Mouse (Mus musculus): ENCODE data around the gene Prps2. TPM values are rescaled to one million over a fixed set of nuclear protein-coding genes. Genes with fewer than 3 reads are reported as not detected.
"Not testable (repeated sequence)": the region's sequence is repeated elsewhere in the genome, so short reads cannot be mapped to it uniquely, and the experiment has no call there.

Prps2 gene
- polyA plus RNA-seq, 1 experiment: 17.5 TPM

DNA sequence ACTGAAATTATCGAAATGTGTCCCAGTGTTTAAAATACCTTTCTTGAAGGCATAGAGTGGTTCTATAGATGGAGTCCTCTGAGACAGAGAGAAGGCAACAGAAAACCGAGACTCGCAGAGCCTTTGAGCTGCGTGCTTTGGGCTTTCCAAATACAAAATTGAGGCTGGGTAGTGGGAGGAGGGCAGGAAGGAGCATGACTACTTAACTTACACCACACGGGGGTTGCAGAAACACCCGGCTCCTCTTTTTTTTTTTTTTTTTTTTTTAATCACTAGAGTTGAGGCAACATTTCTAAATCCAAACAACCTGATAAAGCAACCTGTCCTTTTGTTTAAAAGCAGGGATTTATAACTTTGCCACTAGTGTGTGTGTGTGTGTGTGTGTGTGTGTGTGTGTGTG is 52.1 kb downstream of the Prps2 start, which contains the start of gene Tlr7:
Tlr7 (minus strand) TSS at position 160 of the 400 bp plus-strand sequence.
- H3K4me1 ChIP-seq (ENCODE audit: control insufficient read depth, insufficient read depth, low read length): no peaks in the 10 kb centered on the region; the same call in 1 of the 2 replicates
- peak within 1 kb of the TSS; percentile 73 for H3K27ac ChIP-seq (ENCODE audit: insufficient read depth, low read length)
- no peak within 1 kb of the TSS for H3K4me3 ChIP-seq (ENCODE audit: insufficient read depth, low read length)
- no peak for TF ChIP-seq CTCF (IDR thresholded peaks at IDR 0.05; ENCODE audit: extremely low read depth, insufficient read depth, low read length)
- TF ChIP-seq POLR2A (IDR thresholded peaks at IDR 0.05; ENCODE audit: extremely low read depth, insufficient read depth, low read length): no peak

DNA sequence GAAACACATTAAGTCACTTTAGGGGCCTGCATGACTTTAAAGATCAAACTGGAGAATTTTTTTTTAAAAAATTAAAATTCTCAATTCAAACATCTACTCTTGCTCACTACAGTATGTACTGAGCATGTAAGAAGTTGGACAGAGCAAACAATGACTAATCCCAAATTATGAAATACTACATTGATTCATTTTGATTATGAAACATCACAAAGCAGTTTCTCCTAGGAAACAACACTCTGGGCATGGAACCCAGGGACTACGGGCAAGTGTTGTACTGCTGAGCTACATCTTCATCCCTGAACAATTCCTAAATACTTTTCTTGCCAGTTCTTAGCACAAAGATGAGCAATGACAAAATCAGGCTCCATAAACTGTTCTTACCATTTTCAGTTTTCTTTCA is 52.9 kb downstream of the Prps2 start:
- Histone ChIP-seq H3K4me1 (ENCODE audit: control insufficient read depth, insufficient read depth, low read length) (no peaks in the 10 kb centered on the region; the same call in 1 of the 2 replicates), H3K4me3 (ENCODE audit: insufficient read depth, low read length) (no peak overlapping the region), H3K27ac (ENCODE audit: insufficient read depth, low read length) (peak overlapping the region; percentile 73)
- TF ChIP-seq POLR2A (IDR thresholded peaks at IDR 0.05; ENCODE audit: extremely low read depth, insufficient read depth, low read length) (no peak), CTCF (IDR thresholded peaks at IDR 0.05; ENCODE audit: extremely low read depth, insufficient read depth, low read length) (no peak)

- H3K27ac ChIP-seq (ENCODE audit: insufficient read depth, low read length): peak overlapping the region; percentile 45; the same call in 1 of the 2 replicates
- no peak overlapping the region for H3K4me3 ChIP-seq (ENCODE audit: insufficient read depth, low read length)
- TF ChIP-seq CTCF (IDR thresholded peaks at IDR 0.05; ENCODE audit: extremely low read depth, insufficient read depth, low read length): no peak
- no peaks in the 10 kb centered on the region; the same call in 1 of the 2 replicates for H3K4me1 ChIP-seq (ENCODE audit: control insufficient read depth, insufficient read depth, low read length)
Measured at GRCm38 (mm10) chrX:167329098-167329497, 53.5 kb downstream of the Prps2 start.

DNA sequence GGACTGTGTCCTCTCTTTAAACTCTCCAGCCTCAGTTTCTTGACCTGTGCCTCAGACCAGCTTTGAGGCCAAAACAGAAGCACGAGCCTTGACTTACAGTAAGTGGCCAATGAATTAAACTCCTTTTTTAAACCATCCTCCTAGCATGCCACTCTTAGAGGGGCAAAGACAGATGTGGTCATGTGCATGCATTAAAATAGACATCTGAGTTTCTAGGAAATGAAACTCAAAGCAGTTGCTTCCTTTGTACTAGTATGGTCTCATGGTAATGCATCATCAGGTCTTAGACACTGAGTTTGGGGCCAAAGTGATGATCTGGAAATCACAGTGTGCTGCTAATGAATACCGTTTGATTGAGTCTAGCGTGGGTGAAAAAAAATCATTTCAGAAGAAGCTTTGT is 54.0 kb downstream of the Prps2 start:
- no peak overlapping the region for H3K4me3 ChIP-seq (ENCODE audit: insufficient read depth, low read length)
- no peak for TF ChIP-seq POLR2A (IDR thresholded peaks at IDR 0.05; ENCODE audit: extremely low read depth, insufficient read depth, low read length)
- no peak for TF ChIP-seq CTCF (IDR thresholded peaks at IDR 0.05; ENCODE audit: extremely low read depth, insufficient read depth, low read length)
- H3K27ac ChIP-seq (ENCODE audit: insufficient read depth, low read length): peak overlapping the region; percentile 45; the same call in 1 of the 2 replicates
- no peaks in the 10 kb centered on the region; the same call in 1 of the 2 replicates for H3K4me1 ChIP-seq (ENCODE audit: control insufficient read depth, insufficient read depth, low read length)

GRCm38 (mm10) chrX:167323742-167324141 is 58.8 kb downstream of the Prps2 start:
- TF ChIP-seq POLR2A (IDR thresholded peaks at IDR 0.05; ENCODE audit: extremely low read depth, insufficient read depth, low read length): no peak
- TF ChIP-seq CTCF (IDR thresholded peaks at IDR 0.05; ENCODE audit: extremely low read depth, insufficient read depth, low read length): no peak
- Histone ChIP-seq H3K4me1 (ENCODE audit: control insufficient read depth, insufficient read depth, low read length) (no peaks in the 10 kb centered on the region), H3K4me3 (ENCODE audit: insufficient read depth, low read length) (no peak overlapping the region), H3K27ac (ENCODE audit: insufficient read depth, low read length) (no peak overlapping the region)

DNA sequence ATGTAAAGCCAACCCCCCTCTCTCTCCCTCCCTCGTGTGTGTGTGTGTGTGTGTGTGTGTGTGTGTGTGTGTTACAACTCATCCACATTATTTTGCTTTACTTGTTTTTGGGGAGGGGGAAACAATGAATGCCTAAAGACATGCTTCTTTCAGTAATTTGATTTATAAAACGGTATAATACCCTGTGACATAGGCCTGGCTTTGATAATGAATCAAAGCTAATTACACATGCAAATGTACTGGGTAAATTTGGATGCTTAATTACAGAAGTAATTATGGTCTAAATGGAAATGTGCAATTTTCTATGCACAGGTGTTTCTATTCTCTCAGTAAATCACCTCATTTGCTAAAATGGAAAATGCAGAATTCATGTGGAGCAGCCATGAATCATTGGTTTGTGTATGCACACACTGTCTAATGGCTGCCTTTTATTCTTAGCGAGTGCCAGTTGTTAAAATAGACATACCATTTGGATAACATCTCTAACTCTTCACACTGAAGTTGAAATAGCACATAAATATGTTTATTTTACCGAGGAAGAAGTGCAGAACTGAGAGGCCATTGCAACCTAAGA is 61.2 kb downstream of the Prps2 start:
- no peaks in the 10 kb centered on the region for H3K4me1 ChIP-seq (ENCODE audit: control insufficient read depth, insufficient read depth, low read length)
- no peak for TF ChIP-seq POLR2A (IDR thresholded peaks at IDR 0.05; ENCODE audit: extremely low read depth, insufficient read depth, low read length)
- no peak for TF ChIP-seq CTCF (IDR thresholded peaks at IDR 0.05; ENCODE audit: extremely low read depth, insufficient read depth, low read length)
- H3K27ac ChIP-seq (ENCODE audit: insufficient read depth, low read length): no peak overlapping the region
- no peak overlapping the region for H3K4me3 ChIP-seq (ENCODE audit: insufficient read depth, low read length)

GRCm38 (mm10) chrX:167318819-167319396 is 63.6 kb downstream of the Prps2 start:
- Histone ChIP-seq H3K27ac (ENCODE audit: insufficient read depth, low read length) (no peak overlapping the region), H3K4me1 (ENCODE audit: control insufficient read depth, insufficient read depth, low read length) (no peaks in the 10 kb centered on the region), H3K4me3 (ENCODE audit: insufficient read depth, low read length) (no peak overlapping the region)
- TF ChIP-seq CTCF (IDR thresholded peaks at IDR 0.05; ENCODE audit: extremely low read depth, insufficient read depth, low read length) (no peak), POLR2A (IDR thresholded peaks at IDR 0.05; ENCODE audit: extremely low read depth, insufficient read depth, low read length) (no peak)

DNA sequence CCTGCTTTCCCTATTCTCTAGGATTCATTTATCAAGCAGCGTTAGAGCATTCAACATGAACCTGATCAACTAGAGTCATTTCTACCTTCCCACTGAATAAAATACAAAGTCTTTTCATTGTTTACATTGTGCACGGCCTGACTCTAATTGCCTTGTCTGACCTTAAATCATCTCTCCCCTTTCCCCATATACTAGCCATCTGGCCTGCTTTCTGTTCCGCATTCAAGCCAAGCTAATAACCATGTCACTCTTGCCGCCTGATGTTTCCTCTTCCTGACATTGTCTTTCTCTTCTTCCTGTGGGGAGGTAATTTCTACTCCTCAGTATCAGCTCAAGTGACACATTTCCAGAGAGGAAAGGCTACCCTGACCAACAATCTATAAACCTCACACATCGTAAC is 66.8 kb downstream of the Prps2 start:
- no peak overlapping the region for H3K4me3 ChIP-seq (ENCODE audit: insufficient read depth, low read length)
- no peaks in the 10 kb centered on the region for H3K4me1 ChIP-seq (ENCODE audit: control insufficient read depth, insufficient read depth, low read length)
- no peak overlapping the region for H3K27ac ChIP-seq (ENCODE audit: insufficient read depth, low read length)
- TF ChIP-seq POLR2A (IDR thresholded peaks at IDR 0.05; ENCODE audit: extremely low read depth, insufficient read depth, low read length): no peak
- TF ChIP-seq CTCF (IDR thresholded peaks at IDR 0.05; ENCODE audit: extremely low read depth, insufficient read depth, low read length): no peak

- H3K27ac ChIP-seq (ENCODE audit: insufficient read depth, low read length): no peak overlapping the region
- H3K4me1 ChIP-seq (ENCODE audit: control insufficient read depth, insufficient read depth, low read length): no peaks in the 10 kb centered on the region
- TF ChIP-seq CTCF (IDR thresholded peaks at IDR 0.05; ENCODE audit: extremely low read depth, insufficient read depth, low read length) (no peak), POLR2A (IDR thresholded peaks at IDR 0.05; ENCODE audit: extremely low read depth, insufficient read depth, low read length) (no peak)
- no peak overlapping the region for H3K4me3 ChIP-seq (ENCODE audit: insufficient read depth, low read length)
Measured at GRCm38 (mm10) chrX:167315093-167315726, 67.3 kb downstream of the Prps2 start.

- not testable (repeated sequence) for H3K4me3 ChIP-seq (ENCODE audit: insufficient read depth, low read length); H3K4me1 ChIP-seq (ENCODE audit: control insufficient read depth, insufficient read depth, low read length); H3K27ac ChIP-seq (ENCODE audit: insufficient read depth, low read length)
Measured at GRCm38 (mm10) chrX:167302061-167302460, 80.5 kb downstream of the Prps2 start.

Other genes with a start within 250 kb of the Prps2 start
- 2,113 and 2,186 TPM in 2 replicates for gene Tmsb4x, start 173.4 kb downstream of the Prps2 start, polyA plus RNA-seq (2012; rRNA removed)
- gene Tlr8, start 118.4 kb downstream of the Prps2 start, polyA plus RNA-seq (2012; rRNA removed): 0.08 and 0.09 TPM in 2 replicates
- gene Tlr7, start 52.2 kb downstream of the Prps2 start, polyA plus RNA-seq (2012; rRNA removed): 1.6 and 2.2 TPM in 2 replicates